In the genomic region with DNA sequence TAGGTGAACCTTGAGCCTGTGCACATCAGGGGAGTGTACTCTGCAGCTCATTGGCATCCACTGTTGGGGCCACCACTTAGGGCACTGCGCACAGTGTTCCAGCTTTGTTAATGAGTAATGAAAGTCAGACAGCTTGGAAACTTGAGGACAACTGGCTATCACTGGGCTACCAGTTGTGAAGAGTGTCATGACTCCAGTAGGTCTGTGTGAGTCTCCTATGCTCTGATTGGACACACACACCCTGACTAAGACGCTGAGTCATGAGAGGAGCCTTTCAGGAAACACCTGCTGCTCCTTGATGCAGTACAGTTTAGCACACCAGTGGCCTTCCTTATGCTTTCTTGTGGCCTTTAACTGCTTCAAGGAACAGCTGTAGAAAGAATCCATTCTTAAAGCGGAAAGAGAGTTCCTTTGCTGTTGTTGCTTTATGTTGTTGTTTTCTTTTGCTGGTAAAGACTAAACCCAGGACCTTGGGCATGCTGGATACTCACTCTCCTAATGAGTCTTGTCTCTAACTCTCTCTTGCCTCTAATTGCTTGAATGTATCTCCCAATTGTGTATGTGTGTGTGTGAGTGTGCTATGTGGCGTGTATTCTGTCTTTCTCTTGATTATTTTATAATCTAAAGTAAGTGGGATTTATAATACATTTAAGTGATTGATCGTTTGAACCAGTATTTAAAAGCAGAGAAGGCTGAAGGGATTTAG, we compare ENCODE assay signal across 7 mouse cellular contexts. TPM values are rescaled to one million over a fixed set of nuclear protein-coding genes. Genes with fewer than 3 reads are reported as not detected.
DNase-seq lines count a peak whose midpoint lies in the region; ATAC-seq and TF ChIP-seq lines count a peak whose summit lies in the region.

No protein-coding gene starts in this region.

- peaks cover 46% of the 10 kb centered on the region for H3K36me3 ChIP-seq in G1E (replicated peaks)
- H3K36me3 ChIP-seq in stomach, embryonic 14.5 days (ENCODE audit: control insufficient read depth, insufficient read depth, low read length), result no peaks in the 10 kb centered on the region

- H3K9me3 ChIP-seq in G1E (replicated peaks), result no peaks in the 10 kb centered on the region
- H3K9me3 ChIP-seq in stomach, embryonic 14.5 days (ENCODE audit: control insufficient read depth, low read depth, low read length), result no peaks in the 10 kb centered on the region

- WGBS in stomach, embryonic 14.5 days, result 77% methylated on average over 5 of the region's 5 CpGs

- peaks cover 9% of the 10 kb centered on the region for H3K4me1 ChIP-seq in G1E (ENCODE audit: insufficient read depth, low read depth, low read length)
- no peaks in the 10 kb centered on the region for H3K4me1 ChIP-seq in stomach, embryonic 14.5 days (ENCODE audit: control insufficient read depth, insufficient read depth, low read length)

- TF ChIP-seq CTCF in G1E (IDR thresholded peaks at IDR 0.05; ENCODE audit: low read depth, low read length), result no peak

- H3K27ac ChIP-seq in stomach, embryonic 14.5 days (ENCODE audit: low read length), result no peak overlapping the region

- H3K4me3 ChIP-seq in G1E (ENCODE audit: low read depth, low read length), result no peak overlapping the region
- no peak overlapping the region for H3K4me3 ChIP-seq in stomach, embryonic 14.5 days (ENCODE audit: low read depth, low read length)

- no peak overlapping the region for H3K9ac ChIP-seq in stomach, embryonic 14.5 days (replicated peaks; ENCODE audit: low read depth, low read length)

- no peak overlapping the region for H3K4me2 ChIP-seq in stomach, embryonic 14.5 days (replicated peaks; ENCODE audit: low read depth, low read length)

- peak; percentile 100 for ATAC-seq in G1E (ENCODE audit: extremely low read depth, insufficient number of reproducible peaks, low FRiP score, poor library complexity, severe bottlenecking)
- peak; percentile 90; the same call in 1 of the 2 replicates for ATAC-seq in stomach, embryonic 14.5 days (ENCODE audit: insufficient number of reproducible peaks, insufficient read depth, low FRiP score, low read depth)

- DNase-seq in G1E (ENCODE audit: low spot score), result peak; percentile 36
- DNase-seq in embryo, embryonic 10.5 days (ENCODE audit: low spot score), result peak; percentile 13
- peak; percentile 58 to 88 for DNase-seq in kidney, postnatal 25 days
- no peak for DNase-seq in cerebellum, adult 9-10 months
- no peak for DNase-seq in urinary bladder, postnatal 14 days (ENCODE audit: low spot score)
- no peak for DNase-seq in natural killer cell, adult 2 months (ENCODE audit: low spot score in 2 of 2)

- H3K27me3 ChIP-seq in G1E (ENCODE audit: insufficient read depth, low read length), result no peaks in the 10 kb centered on the region
- H3K27me3 ChIP-seq in stomach, embryonic 14.5 days (ENCODE audit: control insufficient read depth, insufficient read depth, low read length), result no peaks in the 10 kb centered on the region

RNA-seq across cellular contexts. Expression of a gene that starts 23.0 kb away (rescaled TPM):
- total RNA-seq in G1E (2014; fragmentation: Nextera tagmentation), result 20.8 and 32.7 TPM in 2 replicates
- total RNA-seq in G1E (2017), result 13.5 and 16.4 TPM in 2 replicates
- 1.0 and 1.7 TPM in 2 replicates for polyA plus RNA-seq in G1E (2012)
- 5.1 and 5.5 TPM in 2 replicates for polyA plus RNA-seq in stomach, embryonic 14.5 days (2014; fragmentation: Nextera tagmentation; extraction: Ambion mirVana)

RNA-seq across cellular contexts. Expression of a gene that starts 50.8 kb away (rescaled TPM):
- 35.1 and 191 TPM in 2 replicates for total RNA-seq in G1E (2014; fragmentation: Nextera tagmentation)
- total RNA-seq in G1E (2017), result 53.9 and 70.9 TPM in 2 replicates
- polyA plus RNA-seq in G1E (2012), result 8.8 and 9.9 TPM in 2 replicates
- polyA plus RNA-seq in stomach, embryonic 14.5 days (2014; fragmentation: Nextera tagmentation; extraction: Ambion mirVana), result 34.3 and 38.8 TPM in 2 replicates

Comparison
In these comparisons a context has a peak if more than half of its experiments do, and no peak if none do; other contexts are left out.
1. DNase-seq: peak in G1E (single experiment), embryo, embryonic 10.5 days (single experiment) and kidney, postnatal 25 days (2 of 2); none in cerebellum, adult 9-10 months (single experiment), urinary bladder, postnatal 14 days (single experiment) and natural killer cell, adult 2 months (0 of 2).